Mouse (Mus musculus): ENCODE results near the gene Gm10354. TPM values are rescaled to one million over a fixed set of nuclear protein-coding genes. Genes with fewer than 3 reads are reported as not detected.
"Not testable (repeated sequence)": the region's sequence is repeated elsewhere in the genome, so short reads cannot be mapped to it uniquely, and the experiment has no call there.

Gene Gm10354
- polyA plus RNA-seq, 1 experiment from 2014 or later: not detected

DNA sequence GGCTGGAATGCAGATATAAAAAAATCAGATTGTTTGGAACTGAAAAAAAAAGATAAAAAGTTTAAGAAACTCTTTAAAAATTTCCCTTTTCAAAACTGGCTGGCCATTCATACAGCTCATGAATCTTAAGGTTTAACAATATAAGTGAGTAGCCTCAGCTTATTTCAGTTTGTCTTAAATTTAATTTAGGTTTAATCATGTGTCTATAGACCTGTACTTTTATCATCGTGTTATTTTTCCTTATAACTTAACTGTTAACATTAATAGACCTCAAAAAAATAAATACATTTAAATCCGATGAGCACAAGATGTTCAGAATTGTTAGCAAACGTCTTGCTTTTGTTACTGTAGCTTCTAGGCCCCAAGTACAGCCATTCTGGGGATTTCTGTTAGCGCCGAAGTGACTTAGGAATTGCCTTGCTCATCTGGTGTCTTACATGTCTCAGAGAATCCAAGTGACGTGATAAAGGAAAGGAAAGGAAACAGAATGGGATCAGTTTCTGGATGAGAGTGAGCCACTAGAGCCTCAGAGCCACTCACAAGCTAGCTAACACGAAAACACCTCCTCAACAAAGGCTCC lies 18.0 kb upstream of the Gm10354 start:
- not testable (repeated sequence) for H3K4me3 ChIP-seq (ENCODE audit: low read depth, low read length); H3K9ac ChIP-seq; H3K4me2 ChIP-seq; H3K27ac ChIP-seq (ENCODE audit: low read depth); H3K27me3 ChIP-seq (ENCODE audit: insufficient read depth, low read length); H3K36me3 ChIP-seq (ENCODE audit: insufficient read depth); DNase-seq; H3K4me1 ChIP-seq (ENCODE audit: insufficient read depth); H3K9me3 ChIP-seq (ENCODE audit: low read depth, low read length); ATAC-seq (ENCODE audit: insufficient read depth)
- 70% methylated on average over 6 of the region's 7 CpGs for WGBS

GRCm38 (mm10) chr5:14994124-14994523 lies 15.4 kb upstream of the Gm10354 start:
- DNase-seq; H3K9me3 ChIP-seq (ENCODE audit: low read depth, low read length); ATAC-seq (ENCODE audit: insufficient read depth); H3K36me3 ChIP-seq (ENCODE audit: insufficient read depth); H3K27ac ChIP-seq (ENCODE audit: low read depth); H3K4me2 ChIP-seq; H3K9ac ChIP-seq; H3K4me3 ChIP-seq (ENCODE audit: low read depth, low read length); H3K4me1 ChIP-seq (ENCODE audit: insufficient read depth); H3K27me3 ChIP-seq (ENCODE audit: insufficient read depth, low read length): not testable (repeated sequence)
- 90% methylated on average over 6 of the region's 6 CpGs for WGBS

GRCm38 (mm10) chr5:14990375-14991158 lies 11.8 kb upstream of the Gm10354 start:
- H3K4me3 ChIP-seq (ENCODE audit: low read depth, low read length); H3K36me3 ChIP-seq (ENCODE audit: insufficient read depth); H3K9ac ChIP-seq; H3K27me3 ChIP-seq (ENCODE audit: insufficient read depth, low read length); H3K27ac ChIP-seq (ENCODE audit: low read depth); DNase-seq; H3K4me1 ChIP-seq (ENCODE audit: insufficient read depth); ATAC-seq (ENCODE audit: insufficient read depth); H3K9me3 ChIP-seq (ENCODE audit: low read depth, low read length); H3K4me2 ChIP-seq: not testable (repeated sequence)
- 74% methylated on average over 7 of the region's 8 CpGs for WGBS

- not testable (repeated sequence) for H3K27me3 ChIP-seq (ENCODE audit: insufficient read depth, low read length); H3K27ac ChIP-seq (ENCODE audit: low read depth); H3K4me3 ChIP-seq (ENCODE audit: low read depth, low read length); H3K4me1 ChIP-seq (ENCODE audit: insufficient read depth); DNase-seq; H3K9me3 ChIP-seq (ENCODE audit: low read depth, low read length); ATAC-seq (ENCODE audit: insufficient read depth); H3K9ac ChIP-seq; H3K36me3 ChIP-seq (ENCODE audit: insufficient read depth); H3K4me2 ChIP-seq
- TF ChIP-seq CTCF (IDR thresholded peaks at IDR 0.05; ENCODE audit: low read depth): peak; percentile 7; the same call in 1 of the 2 replicates
- WGBS: 33% methylated on average over 5 of the region's 6 CpGs
Measured at GRCm38 (mm10) chr5:14986649-14987387, 8.1 kb upstream of the Gm10354 start.

DNA sequence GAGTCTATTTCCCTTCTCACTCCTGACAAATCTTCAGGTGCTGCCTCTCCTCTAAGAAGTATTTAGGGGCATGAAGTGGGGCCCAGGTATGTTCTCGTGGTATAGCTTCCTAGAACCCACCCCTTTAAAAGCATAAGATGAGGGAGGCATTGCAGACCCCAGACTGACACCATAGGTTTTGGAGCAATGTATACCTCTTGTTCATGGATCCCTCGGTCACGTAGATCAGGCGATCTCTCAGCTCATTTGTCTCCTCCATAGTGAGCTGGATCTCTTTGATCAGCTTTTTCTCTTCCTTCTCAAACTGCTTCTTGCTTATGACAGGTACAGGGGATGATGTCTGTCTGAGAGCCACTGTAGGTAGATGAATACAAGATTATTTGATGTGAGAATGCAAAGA lies 1.4 kb downstream of the Gm10354 start:
- H3K4me1 ChIP-seq (ENCODE audit: insufficient read depth); H3K9me3 ChIP-seq (ENCODE audit: low read depth, low read length); H3K4me3 ChIP-seq (ENCODE audit: low read depth, low read length); H3K36me3 ChIP-seq (ENCODE audit: insufficient read depth); H3K27me3 ChIP-seq (ENCODE audit: insufficient read depth, low read length); H3K27ac ChIP-seq (ENCODE audit: low read depth); H3K9ac ChIP-seq; H3K4me2 ChIP-seq; DNase-seq; ATAC-seq (ENCODE audit: insufficient read depth): not testable (repeated sequence)
- 69% methylated on average over 4 of the region's 4 CpGs for WGBS

GRCm38 (mm10) chr5:14975294-14975693 lies 3.4 kb downstream of the Gm10354 start:
- not testable (repeated sequence) for H3K9ac ChIP-seq; H3K4me3 ChIP-seq (ENCODE audit: low read depth, low read length); H3K4me2 ChIP-seq; H3K9me3 ChIP-seq (ENCODE audit: low read depth, low read length); H3K27ac ChIP-seq (ENCODE audit: low read depth); H3K36me3 ChIP-seq (ENCODE audit: insufficient read depth); H3K27me3 ChIP-seq (ENCODE audit: insufficient read depth, low read length); DNase-seq; H3K4me1 ChIP-seq (ENCODE audit: insufficient read depth); ATAC-seq (ENCODE audit: insufficient read depth)
- WGBS: 50% methylated on average over 3 of the region's 4 CpGs

- not testable (repeated sequence) for DNase-seq; H3K4me1 ChIP-seq (ENCODE audit: insufficient read depth); H3K36me3 ChIP-seq (ENCODE audit: insufficient read depth); H3K9ac ChIP-seq; H3K4me2 ChIP-seq; H3K4me3 ChIP-seq (ENCODE audit: low read depth, low read length); H3K27ac ChIP-seq (ENCODE audit: low read depth); H3K27me3 ChIP-seq (ENCODE audit: insufficient read depth, low read length); H3K9me3 ChIP-seq (ENCODE audit: low read depth, low read length); ATAC-seq (ENCODE audit: insufficient read depth)
- WGBS: 70% methylated on average over 3 of the region's 3 CpGs
Measured at GRCm38 (mm10) chr5:14972841-14973240, 5.9 kb downstream of the Gm10354 start.

DNA sequence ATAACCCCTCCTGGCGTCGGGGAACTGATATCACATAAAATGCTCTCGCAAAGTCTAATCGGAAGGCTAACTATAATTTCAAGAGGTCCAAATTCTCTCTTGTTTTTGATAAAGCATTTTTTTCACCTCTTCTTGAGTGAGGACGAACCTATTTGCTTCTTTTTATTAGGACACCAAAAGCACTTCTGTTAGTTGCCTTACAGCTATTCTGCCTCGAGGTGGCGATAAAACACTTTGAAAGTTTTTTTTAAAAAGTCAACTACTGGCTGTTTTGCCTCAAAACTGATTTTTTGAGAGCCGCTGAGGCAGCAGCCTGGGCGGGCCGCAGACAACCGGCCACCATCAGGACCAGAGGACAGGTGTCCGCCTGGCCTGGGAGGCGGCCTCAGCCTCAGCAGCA lies 14.9 kb downstream of the Gm10354 start:
- not testable (repeated sequence) for H3K36me3 ChIP-seq (ENCODE audit: insufficient read depth); ATAC-seq (ENCODE audit: insufficient read depth); H3K27me3 ChIP-seq (ENCODE audit: insufficient read depth, low read length); H3K4me1 ChIP-seq (ENCODE audit: insufficient read depth); H3K4me3 ChIP-seq (ENCODE audit: low read depth, low read length); H3K9ac ChIP-seq; H3K27ac ChIP-seq (ENCODE audit: low read depth); H3K4me2 ChIP-seq
- WGBS: 74% methylated on average over 13 of the region's 13 CpGs
- H3K9me3 ChIP-seq (ENCODE audit: low read depth, low read length): peaks cover 13% of the 10 kb centered on the region; the same call in 1 of the 2 replicates
- DNase-seq: peak; percentile 16

DNA sequence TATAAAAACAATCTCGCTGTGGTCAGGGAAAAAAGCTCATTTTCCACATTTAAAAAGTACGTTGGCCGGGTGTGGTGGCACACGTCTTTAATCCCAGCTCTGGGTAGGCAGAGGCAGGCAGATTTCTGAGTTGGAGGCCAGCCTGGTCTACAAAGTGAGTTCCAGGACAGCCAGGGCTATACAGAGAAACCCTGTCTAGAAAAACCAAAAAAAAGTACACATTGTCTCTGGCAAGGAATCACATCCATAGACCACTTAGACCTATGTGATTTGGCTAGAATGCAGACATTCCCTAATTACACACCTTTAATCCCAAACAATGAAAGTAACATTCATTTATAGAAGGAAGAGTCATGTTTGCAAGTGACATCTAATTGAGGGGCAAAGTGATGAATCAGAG lies 17.2 kb downstream of the Gm10354 start:
- ATAC-seq (ENCODE audit: insufficient read depth): not testable (repeated sequence)
- WGBS: 78% methylated on average over 4 of the region's 4 CpGs

More for the DNA sequence above, 17.2 kb downstream of the Gm10354 start:
- not testable (repeated sequence) for H3K36me3 ChIP-seq (ENCODE audit: insufficient read depth); H3K27me3 ChIP-seq (ENCODE audit: insufficient read depth, low read length); H3K9ac ChIP-seq; H3K4me1 ChIP-seq (ENCODE audit: insufficient read depth); H3K27ac ChIP-seq (ENCODE audit: low read depth); H3K4me3 ChIP-seq (ENCODE audit: low read depth, low read length); DNase-seq; H3K4me2 ChIP-seq
- peaks cover 13% of the 10 kb centered on the region; the same call in 1 of the 2 replicates for H3K9me3 ChIP-seq (ENCODE audit: low read depth, low read length)

Measured in lung, embryonic 14.5 days (tissue).